Mouse (Mus musculus): ENCODE data around the gene Clip4. TPM values are rescaled to one million over a fixed set of nuclear protein-coding genes. Genes with fewer than 3 reads are reported as not detected.
A peak's percentile ranks its signal among the peaks of the same experiment; 100 is the strongest.

The Clip4 gene
- total and polyA plus RNA-seq, 2 experiments from 2014 or later, result 12.5 to 18.9 TPM

DNA sequence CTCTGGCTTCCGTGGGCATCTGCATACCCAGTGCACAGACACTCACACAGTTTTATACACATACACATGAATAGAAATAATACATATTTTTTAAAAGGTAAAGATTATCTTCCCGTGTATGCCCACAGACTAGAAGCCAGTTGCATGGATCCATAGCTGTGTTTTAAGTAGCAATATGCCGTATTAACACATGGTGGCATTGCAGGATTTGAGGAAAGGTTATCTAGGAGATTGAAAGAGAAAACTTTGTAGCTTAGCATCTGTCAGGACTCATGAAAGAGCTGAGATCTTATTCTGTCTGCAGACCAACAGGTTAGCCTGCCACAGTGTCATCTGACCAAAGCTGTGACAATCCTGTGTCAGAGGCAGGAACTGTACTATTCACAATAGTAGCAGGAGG is 63.7 kb downstream of the Clip4 start:
- DNase-seq (ENCODE audit: low spot score), result peak; percentile 66
- Histone ChIP-seq H3K36me3 (ENCODE audit: insufficient read depth, low read length) (peaks cover 6% of the 10 kb centered on the region; the same call in 1 of the 2 replicates), H3K4me2 (ENCODE audit: low read depth, low read length) (no peak overlapping the region), H3K9me3 (ENCODE audit: low read length) (no peaks in the 10 kb centered on the region), H3K27me3 (ENCODE audit: insufficient read depth, low read length) (no peaks in the 10 kb centered on the region), H3K9ac (replicated peaks; ENCODE audit: low read length) (no peak overlapping the region), H3K4me1 (ENCODE audit: insufficient read depth, low read length) (no peaks in the 10 kb centered on the region), H3K4me3 (ENCODE audit: low read length) (no peak overlapping the region), H3K27ac (no peak overlapping the region)
- ATAC-seq, result 0 out of 2 replicates have a peak, but pooled peaks have one; percentile 10
- TF ChIP-seq CTCF (IDR thresholded peaks at IDR 0.05; ENCODE audit: low read depth), result peak; percentile 68
- WGBS, result 81% methylated on average over 3 of the region's 3 CpGs

DNA sequence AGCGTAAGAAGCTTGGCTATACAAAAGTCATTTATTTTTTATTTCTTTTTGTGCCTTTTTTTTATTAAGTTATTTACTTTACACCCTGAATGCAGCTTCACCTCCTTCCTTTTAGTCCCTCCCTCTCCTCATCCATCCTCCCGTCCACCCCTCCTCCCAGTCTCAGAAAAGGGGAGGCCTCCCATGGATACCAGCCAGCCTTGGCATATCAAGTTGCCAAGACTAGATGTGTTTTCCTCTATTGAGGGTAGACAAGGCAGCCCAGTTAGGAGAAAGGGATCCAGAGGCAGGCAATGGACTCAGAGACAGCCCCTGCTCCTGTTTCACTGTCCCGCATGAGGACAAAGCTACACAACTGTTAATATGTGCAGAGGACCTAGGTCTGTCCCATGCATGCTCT is 93.9 kb downstream of the Clip4 start:
- DNase-seq (ENCODE audit: low spot score) (peak; percentile 40), ATAC-seq (no peak)
- H3K4me3 ChIP-seq (ENCODE audit: low read length), result no peak overlapping the region
- no peaks in the 10 kb centered on the region for H3K36me3 ChIP-seq (ENCODE audit: insufficient read depth, low read length)
- no peak overlapping the region for H3K4me2 ChIP-seq (ENCODE audit: low read depth, low read length)
- no peak overlapping the region for H3K9ac ChIP-seq (replicated peaks; ENCODE audit: low read length)
- WGBS, result 73% methylated on average over 3 of the region's 3 CpGs
- no peak overlapping the region for H3K27ac ChIP-seq
- no peaks in the 10 kb centered on the region for H3K4me1 ChIP-seq (ENCODE audit: insufficient read depth, low read length)
- H3K27me3 ChIP-seq (ENCODE audit: insufficient read depth, low read length), result no peaks in the 10 kb centered on the region
- no peaks in the 10 kb centered on the region for H3K9me3 ChIP-seq (ENCODE audit: low read length)
- no peak for TF ChIP-seq CTCF (IDR thresholded peaks at IDR 0.05; ENCODE audit: low read depth)

DNA sequence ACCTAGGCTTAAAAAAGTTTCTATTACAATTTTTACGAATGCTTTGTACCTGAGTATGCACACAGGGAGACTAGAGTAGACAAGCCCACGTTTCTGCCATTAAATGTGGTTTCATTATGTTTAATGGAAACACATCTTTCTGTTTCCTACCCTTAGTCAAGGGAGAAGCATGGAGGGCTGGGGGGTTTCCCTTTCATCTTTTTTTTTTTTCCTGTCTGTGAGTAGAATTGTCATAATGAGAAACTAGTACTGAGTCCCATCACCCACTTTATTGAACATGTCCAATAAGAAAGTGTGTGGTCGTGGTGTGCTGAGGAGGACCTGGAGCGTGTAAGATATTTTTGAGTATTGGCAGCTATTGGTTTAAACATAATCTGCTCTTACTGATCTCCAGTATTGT is 94.6 kb downstream of the Clip4 start:
- ATAC-seq (no peak), DNase-seq (ENCODE audit: low spot score) (no peak)
- no peaks in the 10 kb centered on the region for H3K27me3 ChIP-seq (ENCODE audit: insufficient read depth, low read length)
- TF ChIP-seq CTCF (IDR thresholded peaks at IDR 0.05; ENCODE audit: low read depth), result no peak
- no peaks in the 10 kb centered on the region for H3K4me1 ChIP-seq (ENCODE audit: insufficient read depth, low read length)
- no peak overlapping the region for H3K9ac ChIP-seq (replicated peaks; ENCODE audit: low read length)
- no peak overlapping the region for H3K4me3 ChIP-seq (ENCODE audit: low read length)
- H3K27ac ChIP-seq, result no peak overlapping the region
- H3K9me3 ChIP-seq (ENCODE audit: low read length), result no peaks in the 10 kb centered on the region
- WGBS, result 92% methylated on average over 4 of the region's 4 CpGs
- H3K4me2 ChIP-seq (ENCODE audit: low read depth, low read length), result no peak overlapping the region
- no peaks in the 10 kb centered on the region for H3K36me3 ChIP-seq (ENCODE audit: insufficient read depth, low read length)

DNA sequence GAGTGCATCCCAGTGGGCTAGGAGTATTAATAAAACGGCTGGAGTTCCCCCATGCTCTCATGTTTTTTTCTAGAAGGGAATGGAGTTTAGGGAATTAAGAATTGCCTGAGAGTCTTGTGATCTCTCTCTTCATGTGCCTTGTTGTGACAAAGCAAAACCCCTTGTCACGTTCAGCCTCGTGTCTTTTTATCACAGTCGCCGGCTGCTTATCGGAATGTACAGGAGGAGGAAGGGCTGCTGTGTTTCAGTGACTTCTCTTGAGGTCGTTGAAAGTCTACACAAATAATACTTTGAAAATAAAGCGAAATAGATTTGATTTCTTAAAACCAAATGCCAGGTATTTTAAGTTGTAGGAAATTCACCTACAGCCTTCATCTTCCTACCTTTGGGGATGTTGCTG is 95.8 kb downstream of the Clip4 start:
- H3K9me3 ChIP-seq (ENCODE audit: low read length), result no peaks in the 10 kb centered on the region
- 88% methylated on average over 8 of the region's 8 CpGs for WGBS
- H3K27me3 ChIP-seq (ENCODE audit: insufficient read depth, low read length), result no peaks in the 10 kb centered on the region
- no peak overlapping the region for H3K4me2 ChIP-seq (ENCODE audit: low read depth, low read length)
- TF ChIP-seq CTCF (IDR thresholded peaks at IDR 0.05; ENCODE audit: low read depth), result no peak
- DNase-seq (ENCODE audit: low spot score), result no peak
- H3K4me3 ChIP-seq (ENCODE audit: low read length), result no peak overlapping the region
- H3K36me3 ChIP-seq (ENCODE audit: insufficient read depth, low read length), result no peaks in the 10 kb centered on the region
- no peak for ATAC-seq
- no peaks in the 10 kb centered on the region for H3K4me1 ChIP-seq (ENCODE audit: insufficient read depth, low read length)
- no peak overlapping the region for H3K9ac ChIP-seq (replicated peaks; ENCODE audit: low read length)
- H3K27ac ChIP-seq, result no peak overlapping the region

DNA sequence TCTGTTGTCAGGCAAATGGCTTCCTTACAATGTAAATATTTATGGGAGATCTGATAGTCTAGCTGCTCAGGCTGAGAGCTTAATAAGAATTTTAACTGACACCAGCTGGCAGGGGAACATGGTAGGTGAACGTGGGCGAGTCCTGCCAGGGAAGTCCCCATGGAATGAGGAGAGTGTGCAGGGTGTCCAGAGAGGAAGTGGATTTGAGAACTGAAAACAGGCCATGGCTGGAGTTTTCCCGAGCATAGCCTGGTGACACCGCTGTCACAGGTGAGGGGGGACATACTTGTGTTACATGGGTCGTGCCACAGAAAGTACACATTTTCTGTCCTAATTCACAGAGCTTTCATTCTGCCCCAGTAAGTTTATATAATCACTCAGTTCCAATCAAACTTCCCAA is 97.2 kb downstream of the Clip4 start:
- Histone ChIP-seq H3K9ac (replicated peaks; ENCODE audit: low read length) (no peak overlapping the region), H3K9me3 (ENCODE audit: low read length) (no peaks in the 10 kb centered on the region), H3K4me1 (ENCODE audit: insufficient read depth, low read length) (no peaks in the 10 kb centered on the region), H3K4me2 (ENCODE audit: low read depth, low read length) (no peak overlapping the region), H3K27ac (no peak overlapping the region), H3K27me3 (ENCODE audit: insufficient read depth, low read length) (no peaks in the 10 kb centered on the region), H3K36me3 (ENCODE audit: insufficient read depth, low read length) (no peaks in the 10 kb centered on the region), H3K4me3 (ENCODE audit: low read length) (no peak overlapping the region)
- TF ChIP-seq CTCF (IDR thresholded peaks at IDR 0.05; ENCODE audit: low read depth), result no peak
- ATAC-seq (no peak), DNase-seq (ENCODE audit: low spot score) (no peak)
- 76% methylated on average over 5 of the region's 5 CpGs for WGBS

DNA sequence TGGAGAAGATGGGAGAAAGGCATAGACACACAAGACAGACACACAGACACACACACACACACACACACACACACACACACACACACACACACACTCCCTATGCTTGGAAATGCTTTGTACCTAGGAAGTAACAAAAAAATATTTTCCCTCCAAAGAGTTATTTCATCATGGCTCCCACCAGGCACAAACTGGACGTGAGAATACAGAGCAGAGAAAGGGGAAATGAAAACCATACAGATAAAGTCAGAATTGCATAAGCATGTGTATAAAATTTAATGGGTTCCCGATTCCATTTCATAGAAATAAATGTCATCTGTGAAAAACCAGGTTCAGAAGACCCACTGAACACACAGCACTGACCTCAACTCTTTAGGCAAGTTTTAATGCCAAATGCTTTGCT is 99.6 kb downstream of the Clip4 start:
- H3K27ac ChIP-seq, result no peak overlapping the region
- H3K36me3 ChIP-seq (ENCODE audit: insufficient read depth, low read length), result no peaks in the 10 kb centered on the region
- no peak overlapping the region for H3K4me3 ChIP-seq (ENCODE audit: low read length)
- WGBS, result 94% methylated on average over 2 of the region's 2 CpGs
- no peak overlapping the region for H3K4me2 ChIP-seq (ENCODE audit: low read depth, low read length)
- H3K4me1 ChIP-seq (ENCODE audit: insufficient read depth, low read length), result no peaks in the 10 kb centered on the region
- TF ChIP-seq CTCF (IDR thresholded peaks at IDR 0.05; ENCODE audit: low read depth), result no peak
- no peaks in the 10 kb centered on the region for H3K9me3 ChIP-seq (ENCODE audit: low read length)
- H3K27me3 ChIP-seq (ENCODE audit: insufficient read depth, low read length), result no peaks in the 10 kb centered on the region
- DNase-seq (ENCODE audit: low spot score) (no peak), ATAC-seq (no peak)
- H3K9ac ChIP-seq (replicated peaks; ENCODE audit: low read length), result no peak overlapping the region

DNA sequence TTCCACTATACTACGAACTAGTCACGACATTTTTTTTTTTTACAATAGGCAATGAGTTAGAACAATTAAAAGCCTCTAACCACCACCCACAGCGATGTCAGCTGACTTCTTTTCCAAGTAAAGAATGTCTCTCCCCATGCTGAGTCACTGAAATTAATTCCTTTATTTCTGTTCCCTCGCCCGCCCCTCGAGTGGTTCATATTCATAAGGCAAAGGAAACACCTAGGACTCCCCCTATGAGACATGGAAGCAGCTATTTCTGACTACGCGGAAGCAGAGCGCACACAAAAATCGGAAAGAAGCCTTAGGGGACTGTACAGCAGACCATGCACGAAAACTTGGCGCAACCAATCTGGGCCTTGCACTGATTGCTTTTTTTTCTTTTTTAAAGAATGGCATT is 100.6 kb downstream of the Clip4 start:
- H3K4me3 ChIP-seq (ENCODE audit: low read length), result peak overlapping the region; percentile 43
- H3K9me3 ChIP-seq (ENCODE audit: low read length), result no peaks in the 10 kb centered on the region
- H3K9ac ChIP-seq (replicated peaks; ENCODE audit: low read length), result no peak overlapping the region
- H3K4me1 ChIP-seq (ENCODE audit: insufficient read depth, low read length), result no peaks in the 10 kb centered on the region
- H3K4me2 ChIP-seq (ENCODE audit: low read depth, low read length), result peak overlapping the region; percentile 92
- no peaks in the 10 kb centered on the region for H3K27me3 ChIP-seq (ENCODE audit: insufficient read depth, low read length)
- DNase-seq (ENCODE audit: low spot score) (peak; percentile 23), ATAC-seq (no peak)
- 45% methylated on average over 12 of the region's 12 CpGs for WGBS
- H3K36me3 ChIP-seq (ENCODE audit: insufficient read depth, low read length), result no peaks in the 10 kb centered on the region
- H3K27ac ChIP-seq, result no peak overlapping the region
- TF ChIP-seq CTCF (IDR thresholded peaks at IDR 0.05; ENCODE audit: low read depth), result no peak

All from hindbrain, postnatal 0 days (tissue).